Mouse (Mus musculus): ENCODE data around the gene Arhgdib. TPM values are rescaled to one million over a fixed set of nuclear protein-coding genes. Genes with fewer than 3 reads are reported as not detected.
"Not testable (repeated sequence)": the region's sequence is repeated elsewhere in the genome, so short reads cannot be mapped to it uniquely, and the experiment has no call there.

The Arhgdib gene
- polyA plus RNA-seq, 1 experiment from 2014 or later: 6.9 TPM

- Histone ChIP-seq H3K4me2 (ENCODE audit: low read depth, low read length) (no peak overlapping the region), H3K27me3 (ENCODE audit: control insufficient read depth, insufficient read depth, low read length) (no peaks in the 10 kb centered on the region), H3K4me1 (ENCODE audit: control insufficient read depth, insufficient read depth, low read length) (no peaks in the 10 kb centered on the region), H3K4me3 (ENCODE audit: low read depth, low read length) (no peak overlapping the region), H3K9ac (replicated peaks; ENCODE audit: low read depth, low read length) (no peak overlapping the region), H3K27ac (ENCODE audit: low read depth, low read length) (no peak overlapping the region), H3K9me3 (ENCODE audit: control insufficient read depth, low read length) (no peaks in the 10 kb centered on the region), H3K36me3 (ENCODE audit: control insufficient read depth, insufficient read depth, low read length) (no peaks in the 10 kb centered on the region)
- ATAC-seq (ENCODE audit: low read depth): no peak
- WGBS: 95% methylated on average over 6 of the region's 6 CpGs
Observed at GRCm38 (mm10) chr6:136889554-136889953, 52.1 kb downstream of the Arhgdib start.

DNA sequence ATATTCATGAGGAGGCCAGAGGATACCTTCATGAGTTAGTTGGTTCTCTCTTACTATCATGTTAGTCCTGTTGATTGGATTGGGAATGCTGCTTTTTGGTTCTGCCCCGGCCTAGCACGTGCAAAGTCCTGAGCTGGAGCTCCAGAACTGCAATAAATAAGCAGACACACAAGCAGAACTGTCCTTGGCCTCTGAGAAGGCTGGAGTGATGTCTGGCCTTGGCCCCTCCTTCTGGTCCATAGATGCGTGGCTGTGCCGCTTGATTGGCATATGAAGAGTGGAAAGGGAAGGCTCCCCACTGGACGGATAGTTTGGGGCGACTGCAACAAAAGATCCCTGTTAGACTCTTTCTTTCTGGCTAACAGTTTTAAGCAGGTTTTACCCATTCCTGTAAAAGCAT is 52.6 kb downstream of the Arhgdib start:
- H3K27ac ChIP-seq (ENCODE audit: low read depth, low read length): no peak overlapping the region
- H3K36me3 ChIP-seq (ENCODE audit: control insufficient read depth, insufficient read depth, low read length): no peaks in the 10 kb centered on the region
- no peak overlapping the region for H3K9ac ChIP-seq (replicated peaks; ENCODE audit: low read depth, low read length)
- H3K4me1 ChIP-seq (ENCODE audit: control insufficient read depth, insufficient read depth, low read length): no peaks in the 10 kb centered on the region
- WGBS: 87% methylated on average over 6 of the region's 6 CpGs
- ATAC-seq (ENCODE audit: low read depth): no peak
- no peak overlapping the region for H3K4me3 ChIP-seq (ENCODE audit: low read depth, low read length)
- no peak overlapping the region for H3K4me2 ChIP-seq (ENCODE audit: low read depth, low read length)
- no peaks in the 10 kb centered on the region for H3K27me3 ChIP-seq (ENCODE audit: control insufficient read depth, insufficient read depth, low read length)
- no peaks in the 10 kb centered on the region for H3K9me3 ChIP-seq (ENCODE audit: control insufficient read depth, low read length)

GRCm38 (mm10) chr6:136887854-136888253 is 53.8 kb downstream of the Arhgdib start:
- no peaks in the 10 kb centered on the region for H3K4me1 ChIP-seq (ENCODE audit: control insufficient read depth, insufficient read depth, low read length)
- H3K9ac ChIP-seq (replicated peaks; ENCODE audit: low read depth, low read length): no peak overlapping the region
- H3K9me3 ChIP-seq (ENCODE audit: control insufficient read depth, low read length): no peaks in the 10 kb centered on the region
- no peaks in the 10 kb centered on the region for H3K36me3 ChIP-seq (ENCODE audit: control insufficient read depth, insufficient read depth, low read length)
- 69% methylated on average over 9 of the region's 9 CpGs for WGBS
- H3K4me3 ChIP-seq (ENCODE audit: low read depth, low read length): no peak overlapping the region
- no peak overlapping the region for H3K27ac ChIP-seq (ENCODE audit: low read depth, low read length)
- ATAC-seq (ENCODE audit: low read depth): no peak
- H3K27me3 ChIP-seq (ENCODE audit: control insufficient read depth, insufficient read depth, low read length): no peaks in the 10 kb centered on the region
- no peak overlapping the region for H3K4me2 ChIP-seq (ENCODE audit: low read depth, low read length)

DNA sequence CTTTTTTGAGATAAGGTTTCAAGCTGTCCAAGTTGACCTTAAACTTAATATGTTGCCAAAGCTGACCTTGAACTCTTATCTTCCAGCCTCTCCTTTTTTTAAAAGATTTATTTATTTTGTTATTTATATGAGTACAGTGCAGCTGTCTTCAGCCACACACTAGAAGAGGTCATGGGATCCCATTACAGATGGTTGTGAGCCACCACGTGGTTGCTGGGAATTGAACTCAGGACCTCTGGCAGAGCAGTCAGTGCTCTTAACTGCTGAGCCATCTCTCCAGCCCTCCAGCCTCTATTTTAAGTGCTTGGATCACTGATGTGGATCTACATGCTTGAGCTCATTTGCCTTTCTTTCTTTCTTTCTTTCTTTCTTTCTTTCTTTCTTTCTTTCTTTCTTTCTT is 56.9 kb downstream of the Arhgdib start:
- H3K9me3 ChIP-seq (ENCODE audit: control insufficient read depth, low read length); H3K36me3 ChIP-seq (ENCODE audit: control insufficient read depth, insufficient read depth, low read length); H3K4me3 ChIP-seq (ENCODE audit: low read depth, low read length); H3K27me3 ChIP-seq (ENCODE audit: control insufficient read depth, insufficient read depth, low read length); H3K27ac ChIP-seq (ENCODE audit: low read depth, low read length); ATAC-seq (ENCODE audit: low read depth); H3K4me1 ChIP-seq (ENCODE audit: control insufficient read depth, insufficient read depth, low read length); H3K9ac ChIP-seq (replicated peaks; ENCODE audit: low read depth, low read length); H3K4me2 ChIP-seq (ENCODE audit: low read depth, low read length): not testable (repeated sequence)
- 61% methylated on average over 1 of the region's 1 CpGs for WGBS

DNA sequence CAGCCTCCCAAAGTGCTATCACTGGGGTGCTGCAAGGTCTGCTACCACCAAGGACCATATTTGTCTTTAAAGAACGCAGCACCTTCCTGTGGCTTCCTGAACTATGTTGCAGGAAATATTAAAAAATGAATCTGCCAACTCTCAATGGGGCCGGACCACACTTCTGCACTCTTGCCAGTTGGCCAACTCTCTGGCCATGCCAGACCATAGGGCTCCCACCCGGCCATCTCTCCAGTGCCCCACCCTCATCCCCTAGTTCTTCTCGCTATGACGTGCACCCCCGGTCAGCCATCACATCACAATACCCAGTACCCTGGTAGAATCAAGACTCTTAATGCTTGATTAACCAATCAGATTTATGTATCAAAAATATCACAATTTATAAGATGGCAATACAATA is 57.7 kb downstream of the Arhgdib start:
- no peaks in the 10 kb centered on the region for H3K4me1 ChIP-seq (ENCODE audit: control insufficient read depth, insufficient read depth, low read length)
- no peaks in the 10 kb centered on the region for H3K9me3 ChIP-seq (ENCODE audit: control insufficient read depth, low read length)
- H3K27me3 ChIP-seq (ENCODE audit: control insufficient read depth, insufficient read depth, low read length): no peaks in the 10 kb centered on the region
- H3K9ac ChIP-seq (replicated peaks; ENCODE audit: low read depth, low read length): no peak overlapping the region
- 97% methylated on average over 6 of the region's 6 CpGs for WGBS
- no peak overlapping the region for H3K27ac ChIP-seq (ENCODE audit: low read depth, low read length)
- no peak overlapping the region for H3K4me2 ChIP-seq (ENCODE audit: low read depth, low read length)
- H3K4me3 ChIP-seq (ENCODE audit: low read depth, low read length): no peak overlapping the region
- ATAC-seq (ENCODE audit: low read depth): no peak
- H3K36me3 ChIP-seq (ENCODE audit: control insufficient read depth, insufficient read depth, low read length): no peaks in the 10 kb centered on the region

DNA sequence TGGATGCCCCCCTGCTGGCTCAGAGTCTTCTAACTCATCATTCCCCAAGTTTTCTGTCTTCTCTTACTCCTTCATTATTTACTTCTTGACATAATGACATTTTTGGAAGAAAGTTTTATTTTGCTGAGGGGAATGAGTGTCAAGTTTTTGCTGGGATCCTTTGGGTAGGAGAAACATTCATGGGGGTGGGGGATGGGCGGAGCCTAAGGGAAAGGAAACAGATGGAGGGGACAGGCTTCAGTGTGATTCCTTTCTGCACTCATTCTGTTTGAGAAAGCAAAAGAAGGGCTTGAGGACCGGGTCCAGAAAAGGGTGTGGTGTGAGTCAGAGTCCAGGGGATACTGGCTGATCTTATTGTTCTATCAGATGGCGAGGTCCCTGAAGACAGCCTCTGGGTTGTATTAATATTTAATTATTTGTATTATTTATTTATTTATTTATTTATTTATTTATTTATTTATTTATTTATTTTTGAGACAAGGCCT is 58.2 kb downstream of the Arhgdib start:
- no peak overlapping the region for H3K9ac ChIP-seq (replicated peaks; ENCODE audit: low read depth, low read length)
- 80% methylated on average over 3 of the region's 3 CpGs for WGBS
- H3K4me2 ChIP-seq (ENCODE audit: low read depth, low read length): no peak overlapping the region
- no peak overlapping the region for H3K27ac ChIP-seq (ENCODE audit: low read depth, low read length)
- no peak overlapping the region for H3K4me3 ChIP-seq (ENCODE audit: low read depth, low read length)
- H3K4me1 ChIP-seq (ENCODE audit: control insufficient read depth, insufficient read depth, low read length): no peaks in the 10 kb centered on the region
- ATAC-seq (ENCODE audit: low read depth): no peak
- H3K27me3 ChIP-seq (ENCODE audit: control insufficient read depth, insufficient read depth, low read length): no peaks in the 10 kb centered on the region
- H3K9me3 ChIP-seq (ENCODE audit: control insufficient read depth, low read length): no peaks in the 10 kb centered on the region
- no peaks in the 10 kb centered on the region for H3K36me3 ChIP-seq (ENCODE audit: control insufficient read depth, insufficient read depth, low read length)

- Histone ChIP-seq H3K9ac (replicated peaks; ENCODE audit: low read depth, low read length) (no peak overlapping the region), H3K4me2 (ENCODE audit: low read depth, low read length) (no peak overlapping the region), H3K36me3 (ENCODE audit: control insufficient read depth, insufficient read depth, low read length) (no peaks in the 10 kb centered on the region), H3K4me3 (ENCODE audit: low read depth, low read length) (no peak overlapping the region), H3K27me3 (ENCODE audit: control insufficient read depth, insufficient read depth, low read length) (no peaks in the 10 kb centered on the region), H3K27ac (ENCODE audit: low read depth, low read length) (no peak overlapping the region), H3K9me3 (ENCODE audit: control insufficient read depth, low read length) (no peaks in the 10 kb centered on the region), H3K4me1 (ENCODE audit: control insufficient read depth, insufficient read depth, low read length) (no peaks in the 10 kb centered on the region)
- ATAC-seq (ENCODE audit: low read depth): no peak
- WGBS: 79% methylated on average over 8 of the region's 8 CpGs
Observed at GRCm38 (mm10) chr6:136881678-136882077, 60.0 kb downstream of the Arhgdib start.

DNA sequence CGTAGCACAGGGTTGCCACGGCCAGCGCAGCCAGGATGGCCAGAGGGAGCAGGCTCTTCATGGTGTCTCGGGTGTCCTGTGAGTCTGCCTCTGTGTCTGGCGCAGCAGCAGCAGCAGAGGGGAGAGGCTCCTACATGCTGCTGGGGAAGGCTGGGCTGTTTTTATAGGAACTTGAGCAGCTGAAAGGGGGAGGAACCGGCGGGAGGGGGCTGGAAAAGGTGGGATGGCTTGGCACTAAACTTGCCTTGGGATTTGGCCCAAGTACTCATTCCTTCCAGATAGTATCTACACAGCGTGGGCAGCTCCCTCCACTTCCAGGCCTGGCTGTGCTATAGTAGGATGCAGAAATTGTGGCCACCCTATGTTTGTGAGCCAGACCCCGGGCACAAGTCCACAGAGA is 66.0 kb downstream of the Arhgdib start, which contains the start of gene Mgp:
Gene Mgp (minus strand): TSS at position 154 of the 400 bp plus-strand sequence.
- Histone ChIP-seq H3K36me3 (ENCODE audit: control insufficient read depth, insufficient read depth, low read length) (no peaks in the 10 kb centered on the region), H3K4me3 (ENCODE audit: low read depth, low read length) (no peak within 1 kb of the TSS), H3K9me3 (ENCODE audit: control insufficient read depth, low read length) (no peaks in the 10 kb centered on the region), H3K4me1 (ENCODE audit: control insufficient read depth, insufficient read depth, low read length) (no peaks in the 10 kb centered on the region), H3K4me2 (ENCODE audit: low read depth, low read length) (no peak within 1 kb of the TSS; the same call in 1 of the 2 replicates), H3K27me3 (ENCODE audit: control insufficient read depth, insufficient read depth, low read length) (no peaks in the 10 kb centered on the region), H3K27ac (ENCODE audit: low read depth, low read length) (no peak within 1 kb of the TSS), H3K9ac (replicated peaks; ENCODE audit: low read depth, low read length) (no peak within 1 kb of the TSS)
- WGBS: 57% methylated on average over 9 of the region's 9 CpGs
- no peak for ATAC-seq (ENCODE audit: low read depth)

DNA sequence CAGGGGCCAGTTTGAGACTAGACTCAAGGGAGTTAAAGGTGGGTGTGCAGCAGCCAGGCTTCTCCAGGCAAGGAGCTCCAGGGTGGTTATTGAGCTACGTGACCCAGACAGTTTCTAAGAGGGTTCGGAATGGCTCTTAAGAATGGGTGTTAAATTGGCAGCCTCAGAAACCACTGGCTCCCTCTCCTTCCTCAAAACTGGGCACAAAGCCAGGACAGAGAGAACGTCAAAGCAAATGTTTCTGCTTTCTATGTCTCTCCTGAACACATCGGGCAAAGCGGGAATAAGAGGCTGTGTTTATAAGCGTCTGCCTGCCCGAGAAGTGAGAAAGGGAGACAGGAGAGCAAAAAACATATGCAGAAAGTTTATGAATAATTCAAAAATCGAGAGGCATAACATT is 67.1 kb downstream of the Arhgdib start:
- H3K9me3 ChIP-seq (ENCODE audit: control insufficient read depth, low read length): no peaks in the 10 kb centered on the region
- no peak overlapping the region for H3K4me2 ChIP-seq (ENCODE audit: low read depth, low read length)
- no peak overlapping the region for H3K27ac ChIP-seq (ENCODE audit: low read depth, low read length)
- H3K4me1 ChIP-seq (ENCODE audit: control insufficient read depth, insufficient read depth, low read length): no peaks in the 10 kb centered on the region
- ATAC-seq (ENCODE audit: low read depth): no peak
- H3K4me3 ChIP-seq (ENCODE audit: low read depth, low read length): no peak overlapping the region
- no peak overlapping the region for H3K9ac ChIP-seq (replicated peaks; ENCODE audit: low read depth, low read length)
- H3K36me3 ChIP-seq (ENCODE audit: control insufficient read depth, insufficient read depth, low read length): no peaks in the 10 kb centered on the region
- WGBS: 46% methylated on average over 8 of the region's 8 CpGs
- H3K27me3 ChIP-seq (ENCODE audit: control insufficient read depth, insufficient read depth, low read length): no peaks in the 10 kb centered on the region
